Mouse (Mus musculus): ENCODE data around the gene Olfr689. TPM values are rescaled to one million over a fixed set of nuclear protein-coding genes. Genes with fewer than 3 reads are reported as not detected.
"Not testable (repeated sequence)": the region's sequence is repeated elsewhere in the genome, so short reads cannot be mapped to it uniquely, and the experiment has no call there.

The Olfr689 gene
- total and polyA plus RNA-seq, 2 experiments from 2014 or later = not detected

DNA sequence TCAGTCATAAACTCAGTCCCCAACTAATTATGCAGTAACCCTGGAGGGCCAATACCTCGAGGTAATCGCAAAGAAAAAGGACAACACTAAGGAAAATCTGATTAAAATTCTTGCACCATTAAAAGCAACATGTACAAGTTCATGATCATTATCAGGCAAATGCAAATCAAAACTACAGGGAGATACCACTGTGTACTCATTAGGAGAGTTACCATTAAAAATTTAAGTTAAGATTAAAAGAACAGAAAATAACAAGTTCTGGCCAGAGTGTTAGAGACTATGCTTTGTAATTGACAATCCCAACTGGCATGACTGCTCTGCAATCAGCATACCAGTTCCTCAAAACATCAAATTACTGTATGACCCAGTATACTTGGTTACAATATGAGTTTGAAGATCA is 31.8 kb downstream of the Olfr689 start:
- ATAC-seq (no peak), DNase-seq (no peak)
- Histone ChIP-seq H3K36me3 (ENCODE audit: insufficient read depth) (no peaks in the 10 kb centered on the region), H3K4me1 (ENCODE audit: insufficient read depth) (no peaks in the 10 kb centered on the region), H3K9me3 (ENCODE audit: low read length) (no peaks in the 10 kb centered on the region), H3K27ac (ENCODE audit: low read depth, low read length) (no peak overlapping the region), H3K4me3 (ENCODE audit: low read depth, low read length) (no peak overlapping the region), H3K27me3 (ENCODE audit: insufficient read depth, low read length) (no peaks in the 10 kb centered on the region), H3K4me2 (ENCODE audit: low read depth) (no peak overlapping the region), H3K9ac (no peak overlapping the region)
- no peak for TF ChIP-seq CTCF (IDR thresholded peaks at IDR 0.05; ENCODE audit: low read depth)
- 66% methylated on average over 2 of the region's 2 CpGs for WGBS

DNA sequence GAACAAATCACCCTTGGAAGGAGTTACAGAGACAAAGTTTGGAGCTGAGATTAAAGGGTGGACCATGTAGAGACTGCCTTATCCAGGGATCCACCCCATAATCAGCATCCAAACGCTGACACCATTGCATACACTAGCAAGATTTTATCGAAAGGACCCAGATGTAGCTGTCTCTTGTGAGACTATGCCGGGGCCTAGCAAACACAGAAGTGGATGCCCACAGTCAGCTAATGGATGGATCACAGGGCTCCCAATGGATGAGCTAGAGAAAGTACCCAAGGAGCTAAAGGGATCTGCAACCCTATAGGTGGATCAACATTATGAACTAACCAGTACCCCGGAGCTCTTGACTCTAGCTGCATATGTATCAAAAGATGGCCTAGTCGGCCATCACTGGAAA is 45.1 kb downstream of the Olfr689 start:
- H3K4me3 ChIP-seq (ENCODE audit: low read depth, low read length); H3K27ac ChIP-seq (ENCODE audit: low read depth, low read length); H3K36me3 ChIP-seq (ENCODE audit: insufficient read depth); H3K9me3 ChIP-seq (ENCODE audit: low read length); H3K27me3 ChIP-seq (ENCODE audit: insufficient read depth, low read length); H3K4me1 ChIP-seq (ENCODE audit: insufficient read depth); H3K9ac ChIP-seq; ATAC-seq; DNase-seq; H3K4me2 ChIP-seq (ENCODE audit: low read depth): not testable (repeated sequence)
- no CpG with 5 or more reads among the region's 5 CpGs for WGBS

DNA sequence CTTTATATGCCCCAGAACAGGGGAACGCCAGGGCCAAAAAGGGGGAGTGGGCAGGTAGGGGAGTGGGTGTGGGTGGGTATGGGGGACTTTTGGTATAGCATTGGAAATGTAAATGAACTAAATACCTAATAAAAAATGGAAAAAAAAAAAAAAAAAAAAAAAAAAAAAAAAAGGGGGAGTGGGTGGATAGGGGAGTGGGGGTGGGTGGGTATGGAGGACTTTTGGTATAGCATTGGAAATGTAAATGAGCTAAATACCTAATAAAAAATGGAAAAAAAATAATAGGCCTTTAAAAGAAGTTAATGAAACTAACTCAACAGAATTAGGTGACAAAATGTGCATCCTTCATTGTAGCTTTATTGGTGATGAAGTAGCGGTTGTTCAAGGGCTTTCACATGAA is 45.5 kb downstream of the Olfr689 start:
- not testable (repeated sequence) for H3K36me3 ChIP-seq (ENCODE audit: insufficient read depth); H3K9me3 ChIP-seq (ENCODE audit: low read length); H3K4me3 ChIP-seq (ENCODE audit: low read depth, low read length); H3K4me2 ChIP-seq (ENCODE audit: low read depth); DNase-seq; H3K9ac ChIP-seq; H3K27ac ChIP-seq (ENCODE audit: low read depth, low read length); H3K27me3 ChIP-seq (ENCODE audit: insufficient read depth, low read length); ATAC-seq; H3K4me1 ChIP-seq (ENCODE audit: insufficient read depth)
- WGBS = 100% methylated on average over 1 of the region's 2 CpGs

- no peaks in the 10 kb centered on the region for H3K4me1 ChIP-seq (ENCODE audit: insufficient read depth)
- H3K36me3 ChIP-seq (ENCODE audit: insufficient read depth) = no peaks in the 10 kb centered on the region
- no peaks in the 10 kb centered on the region for H3K9me3 ChIP-seq (ENCODE audit: low read length)
- no peaks in the 10 kb centered on the region for H3K27me3 ChIP-seq (ENCODE audit: insufficient read depth, low read length)
- H3K27ac ChIP-seq (ENCODE audit: low read depth, low read length) = no peak overlapping the region
- DNase-seq (no peak), ATAC-seq (no peak)
- H3K4me2 ChIP-seq (ENCODE audit: low read depth) = no peak overlapping the region
- TF ChIP-seq CTCF (IDR thresholded peaks at IDR 0.05; ENCODE audit: low read depth) = no peak
- no peak overlapping the region for H3K4me3 ChIP-seq (ENCODE audit: low read depth, low read length)
- WGBS = 90% methylated on average over 2 of the region's 2 CpGs
- H3K9ac ChIP-seq = no peak overlapping the region
Measured at GRCm38 (mm10) chr7:105361713-105362112, 50.7 kb downstream of the Olfr689 start.

DNA sequence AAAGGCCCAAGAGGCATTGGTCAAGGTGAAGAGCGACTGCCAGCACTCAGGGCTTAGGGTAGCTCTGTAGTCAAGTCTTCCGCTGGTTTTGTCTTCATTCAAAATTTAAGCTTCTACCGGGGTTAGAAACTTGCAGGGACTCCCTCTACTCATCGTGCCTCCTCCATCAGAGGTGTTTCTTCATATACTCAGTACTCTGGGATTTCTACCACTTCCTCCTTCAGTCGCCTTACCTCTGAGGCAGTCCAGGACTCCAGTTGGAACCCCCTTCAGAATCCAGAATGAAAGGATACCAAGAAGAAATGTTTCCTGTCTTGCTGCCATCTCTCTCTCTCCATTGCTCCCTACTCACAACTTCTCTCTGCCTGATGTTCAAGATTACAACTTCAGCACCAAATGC is 56.3 kb downstream of the Olfr689 start:
- Histone ChIP-seq H3K9ac (no peak overlapping the region), H3K9me3 (ENCODE audit: low read length) (no peaks in the 10 kb centered on the region), H3K4me2 (ENCODE audit: low read depth) (no peak overlapping the region), H3K27ac (ENCODE audit: low read depth, low read length) (no peak overlapping the region), H3K4me3 (ENCODE audit: low read depth, low read length) (no peak overlapping the region), H3K4me1 (ENCODE audit: insufficient read depth) (no peaks in the 10 kb centered on the region), H3K27me3 (ENCODE audit: insufficient read depth, low read length) (no peaks in the 10 kb centered on the region), H3K36me3 (ENCODE audit: insufficient read depth) (no peaks in the 10 kb centered on the region; the same call in 1 of the 2 replicates)
- TF ChIP-seq CTCF (IDR thresholded peaks at IDR 0.05; ENCODE audit: low read depth) = no peak
- ATAC-seq = no peak
- 92% methylated on average over 5 of the region's 5 CpGs for WGBS
- no peak for DNase-seq

DNA sequence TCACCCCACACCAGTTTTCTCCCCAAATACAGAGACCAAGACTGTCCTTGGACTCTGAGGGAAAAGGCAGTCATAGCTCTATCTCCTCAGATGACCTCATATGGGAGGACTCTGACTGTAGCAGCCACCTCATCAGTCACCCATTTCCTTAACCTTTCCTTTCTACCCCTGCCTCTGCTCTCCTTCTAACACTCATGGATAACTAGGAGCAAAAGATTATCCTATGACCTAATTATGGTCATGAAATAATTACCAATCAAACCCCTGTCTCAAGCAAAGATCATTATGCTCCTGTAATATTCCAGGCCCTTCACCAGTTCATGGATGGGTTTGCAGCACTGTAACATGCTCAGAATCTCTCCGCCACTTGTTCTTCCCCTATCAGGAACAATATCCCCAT is 57.0 kb downstream of the Olfr689 start, which contains the start of gene Olfr692:
Gene Olfr692 (plus strand): TSS at position 301 of the 400 bp plus-strand sequence.
- 100% methylated on average over 1 of the region's 1 CpGs for WGBS

DNA sequence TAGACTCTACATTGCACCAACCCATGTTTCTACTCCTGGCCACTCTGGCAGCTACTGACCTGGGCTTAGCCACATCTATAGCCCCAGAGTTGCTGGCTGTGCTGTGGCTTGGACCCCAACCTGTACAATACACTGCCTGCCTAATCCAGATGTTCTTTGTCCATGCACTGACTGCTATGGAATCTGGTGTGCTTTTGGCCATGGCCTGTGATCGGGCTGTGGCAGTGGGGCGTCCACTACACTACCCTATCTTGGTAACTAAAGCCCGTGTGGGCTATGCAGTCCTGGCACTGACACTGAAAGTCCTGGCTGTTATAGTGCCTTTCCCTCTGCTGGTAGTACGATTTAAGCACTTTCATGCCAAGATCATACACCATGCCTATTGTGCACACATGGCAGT is 57.6 kb downstream of the Olfr689 start:
- Histone ChIP-seq H3K9ac (no peak overlapping the region), H3K4me2 (ENCODE audit: low read depth) (no peak overlapping the region), H3K4me1 (ENCODE audit: insufficient read depth) (no peaks in the 10 kb centered on the region), H3K36me3 (ENCODE audit: insufficient read depth) (no peaks in the 10 kb centered on the region; the same call in none of the 2 replicates), H3K9me3 (ENCODE audit: low read length) (no peaks in the 10 kb centered on the region), H3K27me3 (ENCODE audit: insufficient read depth, low read length) (no peaks in the 10 kb centered on the region), H3K4me3 (ENCODE audit: low read depth, low read length) (no peak overlapping the region), H3K27ac (ENCODE audit: low read depth, low read length) (no peak overlapping the region)
- TF ChIP-seq CTCF (IDR thresholded peaks at IDR 0.05; ENCODE audit: low read depth) = no peak
- WGBS = 94% methylated on average over 4 of the region's 4 CpGs
- ATAC-seq (no peak), DNase-seq (no peak)

More for the DNA sequence above, 57.0 kb downstream of the Olfr689 start, which contains the start of gene Olfr692:
- no peak within 1 kb of the TSS for H3K4me2 ChIP-seq (ENCODE audit: low read depth)
- no peak within 1 kb of the TSS for H3K4me3 ChIP-seq (ENCODE audit: low read depth, low read length)
- DNase-seq (no peak), ATAC-seq (no peak)
- H3K27ac ChIP-seq (ENCODE audit: low read depth, low read length) = no peak within 1 kb of the TSS
- no peaks in the 10 kb centered on the region; the same call in 1 of the 2 replicates for H3K36me3 ChIP-seq (ENCODE audit: insufficient read depth)
- no peak within 1 kb of the TSS for H3K9ac ChIP-seq
- H3K4me1 ChIP-seq (ENCODE audit: insufficient read depth) = no peaks in the 10 kb centered on the region
- no peaks in the 10 kb centered on the region for H3K27me3 ChIP-seq (ENCODE audit: insufficient read depth, low read length)
- TF ChIP-seq CTCF (IDR thresholded peaks at IDR 0.05; ENCODE audit: low read depth) = no peak
- no peaks in the 10 kb centered on the region for H3K9me3 ChIP-seq (ENCODE audit: low read length)

Other genes starting within 250 kb of the Olfr689 start
- not detected in 2 replicates for gene Olfr678, start 246.7 kb upstream of the Olfr689 start, total RNA-seq (2014; rRNA removed)
- gene Olfr678, start 246.7 kb upstream of the Olfr689 start, polyA plus RNA-seq (2015; fragmentation: Nextera tagmentation; extraction: Ambion mirVana) = not detected in 2 replicates
- not detected in 2 replicates for gene Olfr679, start 230.0 kb upstream of the Olfr689 start, total RNA-seq (2014; rRNA removed)
- not detected in 2 replicates for gene Olfr679, start 230.0 kb upstream of the Olfr689 start, polyA plus RNA-seq (2015; fragmentation: Nextera tagmentation; extraction: Ambion mirVana)
- not detected in 2 replicates for gene Olfr680-ps1, start 218.3 kb upstream of the Olfr689 start, total RNA-seq (2014; rRNA removed)
- gene Olfr680-ps1, start 218.3 kb upstream of the Olfr689 start, polyA plus RNA-seq (2015; fragmentation: Nextera tagmentation; extraction: Ambion mirVana) = not detected in 2 replicates
- not detected in 2 replicates for gene Olfr681, start 194.3 kb upstream of the Olfr689 start, total RNA-seq (2014; rRNA removed)
- gene Olfr681, start 194.3 kb upstream of the Olfr689 start, polyA plus RNA-seq (2015; fragmentation: Nextera tagmentation; extraction: Ambion mirVana) = not detected in 2 replicates
- gene Olfr683, start 164.2 kb upstream of the Olfr689 start, total RNA-seq (2014; rRNA removed) = not detected in 2 replicates
- gene Olfr683, start 164.2 kb upstream of the Olfr689 start, polyA plus RNA-seq (2015; fragmentation: Nextera tagmentation; extraction: Ambion mirVana) = not detected in 2 replicates
- gene Olfr684, start 147.5 kb upstream of the Olfr689 start, total RNA-seq (2014; rRNA removed) = not detected in 2 replicates
- gene Olfr684, start 147.5 kb upstream of the Olfr689 start, polyA plus RNA-seq (2015; fragmentation: Nextera tagmentation; extraction: Ambion mirVana) = not detected in 2 replicates
- not detected in 2 replicates for gene Olfr685, start 125.2 kb upstream of the Olfr689 start, total RNA-seq (2014; rRNA removed)
- gene Olfr685, start 125.2 kb upstream of the Olfr689 start, polyA plus RNA-seq (2015; fragmentation: Nextera tagmentation; extraction: Ambion mirVana) = not detected in 2 replicates
- not detected in 2 replicates for gene Olfr686, start 103.7 kb upstream of the Olfr689 start, total RNA-seq (2014; rRNA removed)
- gene Olfr686, start 103.7 kb upstream of the Olfr689 start, polyA plus RNA-seq (2015; fragmentation: Nextera tagmentation; extraction: Ambion mirVana) = not detected in 2 replicates
- gene Olfr688, start 23.1 kb upstream of the Olfr689 start, total RNA-seq (2014; rRNA removed) = not detected in 2 replicates
- gene Olfr688, start 23.1 kb upstream of the Olfr689 start, polyA plus RNA-seq (2015; fragmentation: Nextera tagmentation; extraction: Ambion mirVana) = not detected in 2 replicates
- 0.10 TPM in 1 of 2 replicates, not detected in the other for gene Olfr690, start 22.9 kb downstream of the Olfr689 start, total RNA-seq (2014; rRNA removed)
- gene Olfr690, start 22.9 kb downstream of the Olfr689 start, polyA plus RNA-seq (2015; fragmentation: Nextera tagmentation; extraction: Ambion mirVana) = not detected in 2 replicates
- not detected in 2 replicates for gene Olfr691, start 31.1 kb downstream of the Olfr689 start, total RNA-seq (2014; rRNA removed)
- gene Olfr691, start 31.1 kb downstream of the Olfr689 start, polyA plus RNA-seq (2015; fragmentation: Nextera tagmentation; extraction: Ambion mirVana) = not detected in 2 replicates
- not detected in 2 replicates for gene Olfr692, start 57.1 kb downstream of the Olfr689 start, total RNA-seq (2014; rRNA removed)
- not detected in 2 replicates for gene Olfr692, start 57.1 kb downstream of the Olfr689 start, polyA plus RNA-seq (2015; fragmentation: Nextera tagmentation; extraction: Ambion mirVana)
- not detected in 2 replicates for gene Gm5901, start 63.9 kb downstream of the Olfr689 start, total RNA-seq (2014; rRNA removed)
- gene Gm5901, start 63.9 kb downstream of the Olfr689 start, polyA plus RNA-seq (2015; fragmentation: Nextera tagmentation; extraction: Ambion mirVana) = not detected in 2 replicates
- gene Fam160a2, start 88.9 kb downstream of the Olfr689 start, total RNA-seq (2014; rRNA removed) = 28.0 and 42.1 TPM in 2 replicates
- 27.7 and 36.9 TPM in 2 replicates for gene Fam160a2, start 88.9 kb downstream of the Olfr689 start, polyA plus RNA-seq (2015; fragmentation: Nextera tagmentation; extraction: Ambion mirVana)
- 0.29 and 0.38 TPM in 2 replicates for gene Cnga4, start 93.4 kb downstream of the Olfr689 start, total RNA-seq (2014; rRNA removed)
- 0.10 and 0.18 TPM in 2 replicates for gene Cnga4, start 93.4 kb downstream of the Olfr689 start, polyA plus RNA-seq (2015; fragmentation: Nextera tagmentation; extraction: Ambion mirVana)
- 3.5 and 6.2 TPM in 2 replicates for gene Cckbr, start 114.6 kb downstream of the Olfr689 start, total RNA-seq (2014; rRNA removed)
- 3.2 and 5.1 TPM in 2 replicates for gene Cckbr, start 114.6 kb downstream of the Olfr689 start, polyA plus RNA-seq (2015; fragmentation: Nextera tagmentation; extraction: Ambion mirVana)
- gene Cavin3, start 171.1 kb downstream of the Olfr689 start, total RNA-seq (2014; rRNA removed) = 28.6 and 30.9 TPM in 2 replicates
- 31.7 and 33.5 TPM in 2 replicates for gene Cavin3, start 171.1 kb downstream of the Olfr689 start, polyA plus RNA-seq (2015; fragmentation: Nextera tagmentation; extraction: Ambion mirVana)
- gene Smpd1, start 243.2 kb downstream of the Olfr689 start, total RNA-seq (2014; rRNA removed) = 100 and 124 TPM in 2 replicates
- gene Smpd1, start 243.2 kb downstream of the Olfr689 start, polyA plus RNA-seq (2015; fragmentation: Nextera tagmentation; extraction: Ambion mirVana) = 88.8 and 100 TPM in 2 replicates

Data from forebrain, postnatal 0 days (tissue).